Mouse (Mus musculus): Measurements from ENCODE around the gene Ubxn7. TPM values are rescaled to one million over a fixed set of nuclear protein-coding genes. Genes with fewer than 3 reads are reported as not detected.
"Not testable (repeated sequence)": the region's sequence is repeated elsewhere in the genome, so short reads cannot be mapped to it uniquely, and the experiment has no call there.

Ubxn7 gene
- 12.9 and 13.2 TPM in 2 replicates for polyA plus RNA-seq (2015; fragmentation: Nextera tagmentation; extraction: Ambion mirVana)

GRCm38 (mm10) chr16:32332040-32332555, at the start of gene Ubxn7:
Gene Ubxn7 (plus strand): TSS chr16:32332257.
- H3K9me3 ChIP-seq (ENCODE audit: low read length) = no peaks in the 10 kb centered on the region
- 2% methylated on average over 42 of the region's 52 CpGs for WGBS
- TF ChIP-seq EP300 (IDR thresholded peaks at IDR 0.05) (no peak), CTCF (IDR thresholded peaks at IDR 0.05) (no peak; the same call in 1 of the 2 replicates)
- H3K9ac ChIP-seq (replicated peaks; ENCODE audit: low read depth) = peak within 1 kb of the TSS; percentile 96
- H3K4me1 ChIP-seq (ENCODE audit: insufficient read depth, low read depth, low read length) = no peaks in the 10 kb centered on the region
- H3K27ac ChIP-seq (ENCODE audit: low read length) = peak within 1 kb of the TSS; percentile 98
- no peaks in the 10 kb centered on the region for H3K27me3 ChIP-seq (replicated peaks; ENCODE audit: insufficient read depth, low read length)
- peak within 1 kb of the TSS; percentile 69 for H3K4me2 ChIP-seq (replicated peaks; ENCODE audit: low read depth, low read length)
- H3K4me3 ChIP-seq (ENCODE audit: low read depth, low read length) = peak within 1 kb of the TSS; percentile 98
- ATAC-seq (peak; percentile 98), DNase-seq (ENCODE audit: low spot score) (peak; percentile 97)
- H3K36me3 ChIP-seq (ENCODE audit: insufficient read depth, low read length) = no peaks in the 10 kb centered on the region

DNA sequence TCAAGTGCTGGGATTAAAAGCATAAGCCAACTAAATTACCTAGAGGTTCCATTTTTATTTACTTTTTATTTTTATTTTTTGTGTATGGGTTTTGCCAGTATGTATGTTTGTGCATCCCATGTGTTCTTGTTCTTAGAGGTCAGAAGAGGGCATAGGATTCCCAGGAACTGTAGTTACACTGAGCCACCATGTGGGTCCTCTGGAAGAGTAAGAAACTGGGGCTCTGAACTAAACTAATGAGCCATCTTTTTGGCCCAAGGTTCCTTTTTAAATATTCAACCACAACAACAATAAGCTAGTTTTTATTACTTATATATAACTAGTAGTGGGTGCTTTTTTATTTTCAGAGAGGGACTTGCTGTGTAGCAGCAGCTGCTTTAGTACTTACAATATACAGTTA, 49.4 kb upstream of the Ubxn7 start:
- peaks cover 18% of the 10 kb centered on the region; the same call in 1 of the 2 replicates for H3K36me3 ChIP-seq (ENCODE audit: insufficient read depth, low read length)
- DNase-seq (ENCODE audit: low spot score) (no peak), ATAC-seq (no peak)
- H3K9me3 ChIP-seq (ENCODE audit: low read length) = no peaks in the 10 kb centered on the region
- peaks cover 4% of the 10 kb centered on the region; the same call in 1 of the 2 replicates for H3K4me1 ChIP-seq (ENCODE audit: insufficient read depth, low read depth, low read length)
- TF ChIP-seq CTCF (IDR thresholded peaks at IDR 0.05) (0 out of 2 replicates have a peak, but pooled peaks have one; percentile 1), EP300 (IDR thresholded peaks at IDR 0.05) (no peak)
- no peak overlapping the region for H3K9ac ChIP-seq (replicated peaks; ENCODE audit: low read depth)
- H3K27me3 ChIP-seq (replicated peaks; ENCODE audit: insufficient read depth, low read length) = no peaks in the 10 kb centered on the region
- no peak overlapping the region for H3K4me2 ChIP-seq (replicated peaks; ENCODE audit: low read depth, low read length)
- no peak overlapping the region for H3K27ac ChIP-seq (ENCODE audit: low read length)
- H3K4me3 ChIP-seq (ENCODE audit: low read depth, low read length) = no peak overlapping the region

DNA sequence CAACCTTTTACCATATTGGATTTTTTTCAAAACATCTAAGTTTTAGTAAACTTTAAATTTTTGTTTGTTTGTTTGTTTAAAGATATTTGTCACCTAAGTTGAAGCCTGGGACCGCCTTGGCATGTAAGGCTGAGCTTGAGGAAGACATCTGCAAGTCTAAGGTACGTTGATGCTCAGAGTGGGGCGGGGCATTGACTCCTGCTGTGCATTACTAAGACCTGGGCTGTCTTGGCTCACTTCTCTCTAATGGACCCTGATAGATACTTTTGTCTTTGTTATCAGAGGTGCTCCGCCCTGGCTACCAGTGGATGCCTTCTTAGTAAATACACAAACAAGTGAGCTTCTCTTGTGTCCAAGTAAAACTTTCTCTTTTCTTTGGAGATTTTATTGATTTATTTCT, 40.2 kb upstream of the Ubxn7 start:
- no peaks in the 10 kb centered on the region for H3K9me3 ChIP-seq (ENCODE audit: low read length)
- no peaks in the 10 kb centered on the region for H3K4me1 ChIP-seq (ENCODE audit: insufficient read depth, low read depth, low read length)
- no peak overlapping the region for H3K9ac ChIP-seq (replicated peaks; ENCODE audit: low read depth)
- no peak overlapping the region for H3K4me3 ChIP-seq (ENCODE audit: low read depth, low read length)
- H3K4me2 ChIP-seq (replicated peaks; ENCODE audit: low read depth, low read length) = no peak overlapping the region
- ATAC-seq = no peak
- no peak overlapping the region for H3K27ac ChIP-seq (ENCODE audit: low read length)
- no peaks in the 10 kb centered on the region for H3K27me3 ChIP-seq (replicated peaks; ENCODE audit: insufficient read depth, low read length)
- no peak for DNase-seq (ENCODE audit: low spot score)
- H3K36me3 ChIP-seq (ENCODE audit: insufficient read depth, low read length) = peaks cover 13% of the 10 kb centered on the region
- WGBS = 95% methylated on average over 4 of the region's 4 CpGs
- no peak for TF ChIP-seq EP300 (IDR thresholded peaks at IDR 0.05)
- no peak for TF ChIP-seq CTCF (IDR thresholded peaks at IDR 0.05)

- ATAC-seq; H3K9ac ChIP-seq (replicated peaks; ENCODE audit: low read depth); H3K9me3 ChIP-seq (ENCODE audit: low read length); H3K4me3 ChIP-seq (ENCODE audit: low read depth, low read length); H3K4me2 ChIP-seq (replicated peaks; ENCODE audit: low read depth, low read length); H3K27ac ChIP-seq (ENCODE audit: low read length); H3K27me3 ChIP-seq (replicated peaks; ENCODE audit: insufficient read depth, low read length); DNase-seq (ENCODE audit: low spot score); H3K4me1 ChIP-seq (ENCODE audit: insufficient read depth, low read depth, low read length): not testable (repeated sequence)
- 96% methylated on average over 4 of the region's 4 CpGs for WGBS
- peaks cover 19% of the 10 kb centered on the region for H3K36me3 ChIP-seq (ENCODE audit: insufficient read depth, low read length)
Measured at GRCm38 (mm10) chr16:32299617-32300016, 32.4 kb upstream of the Ubxn7 start.

DNA sequence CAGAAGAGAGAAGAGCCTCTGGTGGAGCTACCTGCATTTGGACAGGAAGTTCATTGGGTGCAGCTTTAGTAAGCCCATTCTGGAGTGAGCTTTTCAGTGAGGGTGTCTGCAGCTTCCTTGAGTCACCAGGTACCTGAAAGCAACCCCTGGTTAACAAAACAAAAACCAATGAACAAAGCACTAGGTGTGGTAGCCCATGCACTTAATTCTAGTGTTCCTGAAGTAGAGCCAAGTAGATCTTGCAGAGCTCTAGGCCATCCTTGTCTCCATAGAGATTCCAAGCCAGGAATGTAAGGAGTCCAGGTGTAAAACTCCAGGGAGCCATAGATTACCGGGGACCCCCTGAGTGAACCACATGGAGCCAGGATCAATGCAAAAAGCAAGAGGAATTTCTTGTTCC, 29.0 kb upstream of the Ubxn7 start:
- WGBS = 39% methylated on average over 1 of the region's 1 CpGs
- Histone ChIP-seq H3K27me3 (replicated peaks; ENCODE audit: insufficient read depth, low read length) (no peaks in the 10 kb centered on the region), H3K36me3 (ENCODE audit: insufficient read depth, low read length) (peaks cover 14% of the 10 kb centered on the region; the same call in 1 of the 2 replicates), H3K27ac (ENCODE audit: low read length) (no peak overlapping the region), H3K4me1 (ENCODE audit: insufficient read depth, low read depth, low read length) (no peaks in the 10 kb centered on the region), H3K9ac (replicated peaks; ENCODE audit: low read depth) (no peak overlapping the region), H3K4me2 (replicated peaks; ENCODE audit: low read depth, low read length) (no peak overlapping the region), H3K4me3 (ENCODE audit: low read depth, low read length) (no peak overlapping the region), H3K9me3 (ENCODE audit: low read length) (no peaks in the 10 kb centered on the region)
- DNase-seq (ENCODE audit: low spot score) (no peak), ATAC-seq (no peak)
- TF ChIP-seq EP300 (IDR thresholded peaks at IDR 0.05) = no peak
- no peak for TF ChIP-seq CTCF (IDR thresholded peaks at IDR 0.05)

DNA sequence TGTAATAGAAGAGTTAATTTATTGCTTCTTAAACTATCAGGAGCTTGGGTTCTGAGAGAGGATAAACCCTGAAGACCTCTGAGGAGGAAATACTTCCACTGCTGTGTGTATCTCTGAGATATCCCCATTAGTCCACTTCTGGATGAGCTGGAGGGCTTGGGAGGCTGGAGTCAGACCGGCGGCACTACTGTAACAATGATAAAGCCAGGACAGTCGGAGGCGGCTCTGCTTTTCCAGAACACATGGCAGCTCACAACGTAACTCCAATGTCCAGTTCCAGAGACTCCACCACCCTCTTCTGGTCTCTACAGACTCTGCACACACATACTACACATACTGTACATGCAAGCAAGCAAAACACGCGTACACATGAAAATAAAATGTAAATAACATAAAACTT, 28.2 kb upstream of the Ubxn7 start:
- WGBS = 97% methylated on average over 7 of the region's 7 CpGs
- no peak for TF ChIP-seq EP300 (IDR thresholded peaks at IDR 0.05)
- TF ChIP-seq CTCF (IDR thresholded peaks at IDR 0.05) = no peak
- ATAC-seq = no peak

GRCm38 (mm10) chr16:32311970-32312369, 20.1 kb upstream of the Ubxn7 start:
- TF ChIP-seq CTCF (IDR thresholded peaks at IDR 0.05) (no peak), EP300 (IDR thresholded peaks at IDR 0.05) (no peak)
- Histone ChIP-seq H3K36me3 (ENCODE audit: insufficient read depth, low read length) (no peaks in the 10 kb centered on the region), H3K4me2 (replicated peaks; ENCODE audit: low read depth, low read length) (no peak overlapping the region), H3K9ac (replicated peaks; ENCODE audit: low read depth) (no peak overlapping the region), H3K9me3 (ENCODE audit: low read length) (no peaks in the 10 kb centered on the region), H3K27me3 (replicated peaks; ENCODE audit: insufficient read depth, low read length) (no peaks in the 10 kb centered on the region), H3K27ac (ENCODE audit: low read length) (no peak overlapping the region), H3K4me1 (ENCODE audit: insufficient read depth, low read depth, low read length) (no peaks in the 10 kb centered on the region), H3K4me3 (ENCODE audit: low read depth, low read length) (no peak overlapping the region)
- DNase-seq (ENCODE audit: low spot score) = no peak
- ATAC-seq = no peak
- WGBS = 71% methylated on average over 4 of the region's 4 CpGs

More for the DNA sequence above, 28.2 kb upstream of the Ubxn7 start:
- Histone ChIP-seq H3K36me3 (ENCODE audit: insufficient read depth, low read length) (peaks cover 5% of the 10 kb centered on the region; the same call in 1 of the 2 replicates), H3K27me3 (replicated peaks; ENCODE audit: insufficient read depth, low read length) (no peaks in the 10 kb centered on the region), H3K9me3 (ENCODE audit: low read length) (no peaks in the 10 kb centered on the region), H3K4me3 (ENCODE audit: low read depth, low read length) (no peak overlapping the region), H3K27ac (ENCODE audit: low read length) (no peak overlapping the region), H3K4me1 (ENCODE audit: insufficient read depth, low read depth, low read length) (no peaks in the 10 kb centered on the region), H3K9ac (replicated peaks; ENCODE audit: low read depth) (no peak overlapping the region), H3K4me2 (replicated peaks; ENCODE audit: low read depth, low read length) (no peak overlapping the region)
- no peak for DNase-seq (ENCODE audit: low spot score)

All from lung, postnatal 0 days (tissue).